Mouse (Mus musculus) liver, embryonic 16.5 days (tissue): ENCODE results near the gene Rapgef2. TPM values are rescaled to one million over a fixed set of nuclear protein-coding genes. Genes with fewer than 3 reads are reported as not detected.
A peak's percentile ranks its signal among the peaks of the same experiment; 100 is the strongest.

Experiments
- ATAC-seq: fragments of 200-750 bp; cut with Nextera tagmentation; 2 replicates; pipeline ENCODE4 v1.8.0; 2017; ENCODE audit warnings: low read depth, mild to moderate bottlenecking, moderate number of reproducible peaks, moderate library complexity
- H3K27ac ChIP-seq: fragments of 300-500 bp; sonication (generic); 2 replicates; pipeline ENCODE4 v1.5.1; 2014; ENCODE audit warnings: mild to moderate bottlenecking, low read length
- H3K27me3 ChIP-seq: fragments of 300-500 bp; sonication (generic); 2 replicates; pipeline ENCODE4 v1.6.1; 2014; ENCODE audit warnings: low read depth, low read length, mixed read lengths; ENCODE audit not compliant: control insufficient read depth, insufficient read depth
- H3K36me3 ChIP-seq: fragments of 300-500 bp; sonication (generic); 2 replicates; pipeline ENCODE4 v1.6.1; 2014; ENCODE audit warnings: mild to moderate bottlenecking; ENCODE audit not compliant: control insufficient read depth, insufficient read depth
- H3K4me1 ChIP-seq: fragments of 300-500 bp; sonication (generic); 2 replicates; pipeline ENCODE4 v1.6.1; 2014; ENCODE audit warnings: low read depth, low read length, mixed read lengths; ENCODE audit not compliant: control insufficient read depth
- H3K4me2 ChIP-seq: fragments of 300-500 bp; sonication (generic); 2 replicates; pipeline ENCODE4 v1.6.1; 2014; ENCODE audit warnings: low read depth, low read length, mixed read lengths
- H3K4me3 ChIP-seq: fragments of 300-500 bp; sonication (generic); 2 replicates; pipeline ENCODE4 v1.5.1; 2014; ENCODE audit warnings: low read depth, mild to moderate bottlenecking, low read length
- H3K9ac ChIP-seq: fragments of 300-500 bp; sonication (generic); 2 replicates; pipeline ENCODE4 v1.6.1; 2014; ENCODE audit warnings: low read depth, low read length
- H3K9me3 ChIP-seq: fragments of 300-500 bp; sonication (generic); replicated peaks from 2 replicates; pipeline ENCODE4 v1.6.1; 2016; ENCODE audit warnings: low read length; ENCODE audit not compliant: control insufficient read depth
- WGBS: fragments of 180-500 bp; shearing (Covaris S2); extraction: QIAGEN DNeasy Blood & Tissue Kit; methylation state at CpG from one replicate; pipeline ENCODE4 v1.1.7; 2014; ENCODE audit not compliant: insufficient replicate concordance; 5-methylcytosine and 5-hydroxymethylcytosine counted together
- polyA plus RNA-seq: library from polyadenylated mRNA; unstranded; fragments of >200 nt; fragmentation: Nextera tagmentation; extraction: Ambion mirVana; gene quantifications from 2 replicates; pipeline ENCODE4 v1.2.1, GENCODE M21; 2015

Gene Rapgef2
- polyA plus RNA-seq, 1 experiment from 2014 or later: 1.4 TPM

GRCm38 (mm10) chr3:79161093-79161723, 125.1 kb downstream of the Rapgef2 start:
- no peaks in the 10 kb centered on the region for H3K27me3 ChIP-seq
- no peaks in the 10 kb centered on the region for H3K36me3 ChIP-seq
- H3K4me1 ChIP-seq: peaks cover 17% of the 10 kb centered on the region
- no peaks in the 10 kb centered on the region for H3K9me3 ChIP-seq
- peak overlapping the region; percentile 31 for H3K4me2 ChIP-seq
- 11% methylated on average over 6 of the region's 6 CpGs for WGBS
- H3K9ac ChIP-seq: no peak overlapping the region
- H3K27ac ChIP-seq: peak overlapping the region; percentile 61
- no peak overlapping the region for H3K4me3 ChIP-seq
- peak; percentile 66 for ATAC-seq

GRCm38 (mm10) chr3:79158254-79158653, 128.1 kb downstream of the Rapgef2 start:
- Histone ChIP-seq H3K9ac (no peak overlapping the region), H3K9me3 (no peaks in the 10 kb centered on the region), H3K36me3 (no peaks in the 10 kb centered on the region), H3K4me2 (no peak overlapping the region), H3K4me3 (no peak overlapping the region), H3K4me1 (peaks cover 17% of the 10 kb centered on the region), H3K27ac (no peak overlapping the region), H3K27me3 (no peaks in the 10 kb centered on the region)
- ATAC-seq: no peak

DNA sequence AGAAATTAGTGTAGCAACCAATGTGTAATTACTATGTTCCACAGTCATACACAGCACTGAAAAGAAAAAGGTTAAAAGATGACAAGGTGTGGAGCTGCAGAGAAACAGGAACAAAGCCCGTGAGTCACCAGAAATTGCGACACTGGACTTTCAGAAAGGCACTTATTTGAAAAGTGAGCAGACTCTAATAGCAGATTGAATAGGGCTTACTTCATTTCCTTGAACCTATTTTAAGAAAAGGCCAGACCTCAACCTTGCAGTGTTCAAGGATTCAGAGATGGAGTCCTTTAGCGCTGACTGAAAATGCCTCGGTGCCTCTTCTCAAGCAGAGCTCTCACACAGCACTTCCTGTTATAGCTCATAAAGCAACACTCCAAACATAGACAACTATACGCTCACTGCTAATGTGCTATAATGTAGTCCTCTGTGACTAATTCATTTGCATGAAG, 133.3 kb downstream of the Rapgef2 start:
- 30% methylated on average over 5 of the region's 5 CpGs for WGBS
- Histone ChIP-seq H3K4me3 (no peak overlapping the region), H3K27ac (no peak overlapping the region; the same call in 1 of the 2 replicates), H3K4me1 (no peaks in the 10 kb centered on the region), H3K27me3 (no peaks in the 10 kb centered on the region), H3K9ac (no peak overlapping the region), H3K36me3 (no peaks in the 10 kb centered on the region), H3K4me2 (no peak overlapping the region), H3K9me3 (no peaks in the 10 kb centered on the region)
- ATAC-seq: no peak

DNA sequence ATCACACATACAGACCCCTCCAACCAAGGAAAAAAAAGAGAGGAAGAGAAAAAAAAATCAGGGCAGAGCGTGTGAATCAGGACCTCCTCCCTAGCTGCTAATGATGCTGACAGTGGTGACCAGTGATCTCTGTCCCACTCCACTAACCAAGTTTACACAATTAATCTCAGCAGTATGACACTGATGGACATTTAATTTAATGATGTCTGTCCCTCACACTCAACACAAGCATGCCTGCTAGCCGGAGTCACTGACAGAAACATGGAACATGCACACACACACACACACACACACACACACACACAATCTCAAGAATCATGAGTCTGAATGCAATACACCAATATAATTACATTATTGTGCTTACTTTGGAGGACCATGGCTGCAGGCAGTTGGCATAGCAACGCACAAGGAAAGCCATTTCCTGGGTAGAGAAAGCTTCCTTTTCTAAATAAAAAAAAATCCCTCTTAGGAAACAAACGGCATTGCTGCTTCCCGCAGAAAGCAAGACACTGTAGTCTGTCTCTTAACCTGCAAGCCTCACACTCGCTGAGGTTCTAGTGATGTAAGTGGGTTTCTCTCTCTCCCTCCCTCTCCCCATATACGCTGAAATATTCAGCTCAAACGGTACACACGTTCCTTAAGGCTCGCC, 140.8 kb downstream of the Rapgef2 start:
- 32% methylated on average over 10 of the region's 10 CpGs for WGBS
- no peak overlapping the region for H3K4me3 ChIP-seq
- no peaks in the 10 kb centered on the region for H3K9me3 ChIP-seq
- no peak for ATAC-seq
- H3K36me3 ChIP-seq: no peaks in the 10 kb centered on the region
- no peaks in the 10 kb centered on the region for H3K4me1 ChIP-seq
- H3K9ac ChIP-seq: no peak overlapping the region
- H3K27ac ChIP-seq: no peak overlapping the region
- no peaks in the 10 kb centered on the region for H3K27me3 ChIP-seq
- no peak overlapping the region for H3K4me2 ChIP-seq

- WGBS: 44% methylated on average over 13 of the region's 13 CpGs
- no peaks in the 10 kb centered on the region for H3K4me1 ChIP-seq
Observed at GRCm38 (mm10) chr3:79144672-79145406, 141.5 kb downstream of the Rapgef2 start.

GRCm38 (mm10) chr3:79144085-79144484, 142.2 kb downstream of the Rapgef2 start:
- no peak for ATAC-seq

More at GRCm38 (mm10) chr3:79144672-79145406, 141.5 kb downstream of the Rapgef2 start:
- H3K9me3 ChIP-seq: no peaks in the 10 kb centered on the region
- no peaks in the 10 kb centered on the region for H3K27me3 ChIP-seq
- no peaks in the 10 kb centered on the region for H3K36me3 ChIP-seq
- no peak for ATAC-seq
- no peak overlapping the region for H3K4me3 ChIP-seq
- H3K9ac ChIP-seq: no peak overlapping the region
- H3K27ac ChIP-seq: no peak overlapping the region
- no peak overlapping the region for H3K4me2 ChIP-seq

GRCm38 (mm10) chr3:79139245-79139644, 147.1 kb downstream of the Rapgef2 start:
- Histone ChIP-seq H3K4me2 (no peak overlapping the region), H3K27me3 (no peaks in the 10 kb centered on the region), H3K36me3 (no peaks in the 10 kb centered on the region), H3K4me3 (no peak overlapping the region), H3K9me3 (no peaks in the 10 kb centered on the region), H3K9ac (no peak overlapping the region), H3K27ac (no peak overlapping the region), H3K4me1 (no peaks in the 10 kb centered on the region)
- 53% methylated on average over 3 of the region's 3 CpGs for WGBS
- ATAC-seq: no peak

More at GRCm38 (mm10) chr3:79144085-79144484, 142.2 kb downstream of the Rapgef2 start:
- Histone ChIP-seq H3K9ac (no peak overlapping the region), H3K4me1 (no peaks in the 10 kb centered on the region), H3K36me3 (no peaks in the 10 kb centered on the region), H3K9me3 (no peaks in the 10 kb centered on the region), H3K27ac (no peak overlapping the region), H3K4me2 (no peak overlapping the region), H3K4me3 (no peak overlapping the region), H3K27me3 (no peaks in the 10 kb centered on the region)
- 61% methylated on average over 6 of the region's 6 CpGs for WGBS

DNA sequence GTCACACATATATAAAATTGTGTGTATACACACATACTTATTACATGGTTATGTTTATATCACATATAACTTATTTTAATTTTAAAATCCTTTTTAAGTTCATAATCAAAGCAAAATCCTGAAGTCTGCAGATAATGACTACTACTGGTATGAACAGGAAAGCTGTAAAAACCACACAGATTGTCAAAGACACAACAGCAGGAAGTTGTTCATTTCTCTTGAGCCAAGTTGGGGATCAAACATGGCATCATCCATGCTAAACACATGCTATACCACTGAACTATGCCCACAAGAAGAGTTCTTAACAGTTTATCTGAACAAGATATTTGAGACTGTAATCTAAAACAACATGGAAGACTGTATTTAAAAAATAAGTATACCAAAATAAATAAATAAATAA, 147.7 kb downstream of the Rapgef2 start:
- Histone ChIP-seq H3K27me3 (no peaks in the 10 kb centered on the region), H3K4me2 (no peak overlapping the region), H3K9ac (no peak overlapping the region), H3K4me1 (no peaks in the 10 kb centered on the region), H3K4me3 (no peak overlapping the region), H3K27ac (no peak overlapping the region), H3K36me3 (no peaks in the 10 kb centered on the region), H3K9me3 (no peaks in the 10 kb centered on the region)
- ATAC-seq: no peak

DNA sequence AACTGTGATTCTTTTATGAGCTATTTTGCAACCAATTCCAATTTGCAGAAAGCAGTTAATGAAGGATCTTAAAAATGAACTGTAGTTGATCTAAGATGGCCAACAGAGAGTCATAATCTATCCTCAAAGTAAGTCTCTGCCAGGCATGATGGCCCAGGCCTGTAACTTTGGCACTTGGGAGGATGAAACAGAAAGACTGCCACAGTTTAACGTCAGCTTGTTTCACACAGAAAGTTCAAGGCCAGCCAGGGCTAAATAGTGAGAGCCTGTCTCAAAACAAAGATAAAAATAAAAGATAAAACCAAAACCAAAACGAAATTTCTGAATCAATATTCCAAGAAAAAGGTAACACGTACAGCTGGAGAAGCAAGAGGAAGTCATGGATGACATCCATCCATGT, 155.3 kb downstream of the Rapgef2 start:
- WGBS: 54% methylated on average over 3 of the region's 3 CpGs
- no peak overlapping the region for H3K9ac ChIP-seq
- H3K4me2 ChIP-seq: no peak overlapping the region
- ATAC-seq: no peak
- no peaks in the 10 kb centered on the region for H3K36me3 ChIP-seq
- no peak overlapping the region for H3K27ac ChIP-seq
- H3K9me3 ChIP-seq: no peaks in the 10 kb centered on the region
- H3K27me3 ChIP-seq: no peaks in the 10 kb centered on the region
- no peak overlapping the region for H3K4me3 ChIP-seq
- no peaks in the 10 kb centered on the region for H3K4me1 ChIP-seq
